Mouse (Mus musculus): ENCODE data around the gene Drc7.
A peak's percentile ranks its signal among the peaks of the same experiment; 100 is the strongest.

Gene Drc7

GRCm38 (mm10) chr8:95059812-95060533 is 5.1 kb downstream of the Drc7 start:
- no peak for DNase-seq (ENCODE audit: low read depth, low spot score)

- DNase-seq (ENCODE audit: low read depth, low spot score), result no peak
Observed at GRCm38 (mm10) chr8:95064531-95064930, 9.6 kb downstream of the Drc7 start.

- peak; percentile 61 for DNase-seq (ENCODE audit: low read depth, low spot score)
Observed at GRCm38 (mm10) chr8:95067582-95067981, 12.7 kb downstream of the Drc7 start.

GRCm38 (mm10) chr8:95075504-95075903 is 20.6 kb downstream of the Drc7 start:
- no peak for DNase-seq (ENCODE audit: low read depth, low spot score)

GRCm38 (mm10) chr8:95076151-95076550 is 21.2 kb downstream of the Drc7 start:
- DNase-seq (ENCODE audit: low read depth, low spot score), result no peak

DNA sequence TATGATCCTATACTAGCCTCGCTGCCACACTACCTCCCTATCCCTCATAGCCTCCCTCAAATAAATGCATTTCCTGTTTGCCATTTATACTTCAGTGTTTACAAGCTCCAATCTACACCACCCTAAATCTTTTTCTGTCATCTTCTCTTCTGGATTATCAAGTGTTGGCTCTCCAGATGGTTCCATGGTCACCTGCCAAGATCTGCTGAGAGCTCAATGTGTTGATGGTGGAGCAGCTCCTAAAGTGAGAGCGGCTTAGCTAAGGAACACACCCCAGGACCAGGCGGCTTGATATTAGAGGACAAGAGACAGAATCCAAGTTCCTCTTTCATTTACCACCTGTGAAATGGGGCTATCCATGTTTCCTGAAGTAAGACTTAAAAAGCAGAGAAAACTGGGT is 23.2 kb downstream of the Drc7 start:
- no peak for DNase-seq (ENCODE audit: low read depth, low spot score)

DNA sequence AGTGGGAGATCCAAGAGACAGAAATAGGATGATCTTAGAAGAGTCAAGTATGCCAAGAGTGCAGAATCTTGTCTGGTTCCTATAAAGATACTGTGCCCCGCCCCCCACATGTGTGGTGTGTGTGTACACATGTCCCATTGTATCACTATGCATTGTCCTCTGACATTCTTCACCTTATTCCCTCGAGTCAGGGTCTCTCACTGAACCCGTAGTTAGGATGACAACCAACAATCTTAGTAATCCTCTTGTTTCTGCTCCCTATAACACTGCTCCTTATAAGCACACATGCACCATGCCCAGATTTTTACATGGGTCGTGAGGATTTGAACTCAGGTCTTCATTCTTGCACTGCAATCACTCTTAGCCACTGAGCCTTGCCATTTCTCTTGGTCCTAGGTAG is 24.4 kb downstream of the Drc7 start:
- DNase-seq (ENCODE audit: low read depth, low spot score), result no peak

- DNase-seq (ENCODE audit: low read depth, low spot score), result peak; percentile 100
Observed at GRCm38 (mm10) chr8:95080381-95081341, 25.8 kb downstream of the Drc7 start, which contains the start of gene Katnb1. Katnb1 (plus strand) TSS chr8:95081186.

DNA sequence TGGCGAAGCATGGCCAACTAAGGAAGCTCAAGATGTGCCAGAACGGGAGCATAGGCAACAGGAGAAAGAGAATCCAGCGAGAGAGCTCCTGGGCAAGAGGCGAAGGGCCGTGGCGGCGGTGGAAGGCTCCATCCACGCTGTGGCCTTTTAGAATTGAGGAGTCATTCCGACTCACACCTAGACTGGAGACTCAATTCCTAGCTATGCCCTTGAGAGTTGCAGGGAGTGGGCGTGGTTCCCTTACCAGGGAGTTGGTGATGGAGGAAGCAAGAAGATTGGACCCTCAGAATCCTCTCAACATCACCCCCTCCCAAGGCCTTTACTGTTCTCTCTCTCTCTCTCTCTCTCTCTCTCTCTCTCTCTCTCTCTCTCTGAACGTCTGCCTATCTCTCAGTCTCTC is 26.7 kb downstream of the Drc7 start:
- DNase-seq (ENCODE audit: low read depth, low spot score), result no peak

DNA sequence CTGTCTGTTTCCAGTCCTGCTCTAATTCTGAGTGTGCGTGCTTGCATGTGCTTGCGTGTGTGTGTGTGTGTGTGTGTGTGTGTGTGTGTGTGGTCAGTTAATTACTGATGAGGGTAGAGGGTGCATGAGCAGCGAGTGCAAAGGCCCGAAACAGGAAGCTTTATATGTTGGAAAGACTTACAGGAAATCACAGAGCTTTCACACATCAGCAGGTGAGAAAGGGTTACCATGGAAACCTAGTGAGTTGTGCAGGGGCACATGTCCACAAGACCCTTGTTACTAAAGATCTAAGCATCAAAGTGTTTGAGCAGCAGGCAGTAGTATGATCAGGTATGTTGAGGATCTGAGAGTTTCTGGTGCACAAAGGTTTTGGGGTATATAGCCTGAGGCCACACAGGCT is 29.4 kb downstream of the Drc7 start:
- no peak for DNase-seq (ENCODE audit: low read depth, low spot score)

DNA sequence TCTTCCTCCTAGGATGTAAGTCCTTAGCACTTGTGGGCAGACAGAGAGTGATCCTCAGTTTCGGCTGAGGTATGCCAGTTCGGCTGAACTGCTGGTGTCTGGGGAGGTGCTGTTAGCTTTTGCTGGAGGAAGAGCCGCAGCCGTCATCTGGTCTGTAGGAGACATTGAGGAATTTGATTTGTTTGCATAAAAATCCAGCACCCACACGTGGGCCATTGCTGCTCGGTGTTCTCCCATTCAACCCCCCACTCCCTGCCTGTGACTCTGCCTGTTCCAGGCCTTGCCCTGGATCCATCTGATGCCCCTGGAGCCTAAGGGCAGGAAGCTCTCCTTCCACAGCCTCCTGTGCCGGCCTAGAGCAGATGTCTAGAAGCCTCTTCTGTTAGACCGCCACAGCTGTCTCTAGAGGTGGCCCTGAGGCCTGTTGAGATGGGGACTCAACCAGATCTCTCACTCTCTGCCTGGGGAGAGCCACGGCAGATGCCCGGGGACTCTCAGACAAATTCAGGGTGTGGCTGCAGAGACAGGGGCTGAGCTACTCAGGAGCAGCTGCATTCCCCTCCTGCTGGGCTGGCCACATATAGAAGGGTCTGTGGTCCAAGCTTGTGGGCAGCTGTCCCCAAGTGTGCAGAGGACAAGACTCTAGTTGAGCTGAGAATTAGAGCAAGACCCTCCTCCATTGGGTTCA is 30.0 kb downstream of the Drc7 start:
- no peak for DNase-seq (ENCODE audit: low read depth, low spot score)

GRCm38 (mm10) chr8:95085432-95086141 is 30.7 kb downstream of the Drc7 start:
- no peak for DNase-seq (ENCODE audit: low read depth, low spot score)

GRCm38 (mm10) chr8:95093574-95093973 is 38.7 kb downstream of the Drc7 start:
- no peak for DNase-seq (ENCODE audit: low read depth, low spot score)

- peak; percentile 43 for DNase-seq (ENCODE audit: low read depth, low spot score)
Observed at GRCm38 (mm10) chr8:95099009-95099408, 44.1 kb downstream of the Drc7 start.

GRCm38 (mm10) chr8:95101972-95102371 is 47.1 kb downstream of the Drc7 start:
- no peak for DNase-seq (ENCODE audit: low read depth, low spot score)

DNA sequence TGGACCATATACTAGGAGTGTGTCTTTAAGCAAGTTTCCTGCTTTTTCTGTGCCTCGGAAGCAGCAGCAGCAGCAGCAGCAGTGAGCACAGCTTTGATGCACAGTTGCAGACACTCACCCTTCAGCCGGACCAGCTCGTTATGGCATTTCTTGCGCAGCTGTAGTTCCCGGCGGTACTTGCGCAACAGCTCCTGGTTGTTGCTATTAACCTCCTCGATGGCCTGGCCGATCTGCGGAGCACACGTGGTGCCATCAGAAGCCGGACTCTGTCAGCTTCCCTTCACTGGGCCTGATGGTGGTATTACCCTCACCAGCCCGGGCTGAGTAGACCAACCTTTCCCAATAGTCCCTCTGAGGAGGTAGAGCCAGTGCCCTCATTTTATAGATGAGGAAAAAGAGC is 52.4 kb downstream of the Drc7 start:
- no peak for DNase-seq (ENCODE audit: low read depth, low spot score)

- no peak for DNase-seq (ENCODE audit: low read depth, low spot score)
Observed at GRCm38 (mm10) chr8:95112594-95112993, 57.7 kb downstream of the Drc7 start.

DNA sequence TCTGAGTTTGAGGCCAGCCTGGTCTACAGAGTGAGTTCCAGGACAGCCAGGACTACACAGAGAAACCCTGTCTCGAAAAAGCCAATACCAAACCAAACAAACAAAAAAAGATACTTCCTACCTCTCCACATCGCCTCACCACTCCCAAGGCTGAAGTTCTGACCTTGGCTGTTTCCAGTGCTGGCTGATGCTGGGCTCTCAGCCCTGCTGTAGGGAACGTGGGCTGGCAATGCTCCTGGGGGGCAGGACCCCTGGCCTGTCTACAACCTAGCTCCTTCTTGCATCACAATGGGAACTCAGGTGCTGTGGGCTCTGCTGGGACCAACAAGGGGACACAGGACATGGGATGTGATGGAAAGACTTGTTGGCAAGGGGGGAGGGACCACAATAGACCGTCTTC is 58.2 kb downstream of the Drc7 start:
- no peak for DNase-seq (ENCODE audit: low read depth, low spot score)

DNA sequence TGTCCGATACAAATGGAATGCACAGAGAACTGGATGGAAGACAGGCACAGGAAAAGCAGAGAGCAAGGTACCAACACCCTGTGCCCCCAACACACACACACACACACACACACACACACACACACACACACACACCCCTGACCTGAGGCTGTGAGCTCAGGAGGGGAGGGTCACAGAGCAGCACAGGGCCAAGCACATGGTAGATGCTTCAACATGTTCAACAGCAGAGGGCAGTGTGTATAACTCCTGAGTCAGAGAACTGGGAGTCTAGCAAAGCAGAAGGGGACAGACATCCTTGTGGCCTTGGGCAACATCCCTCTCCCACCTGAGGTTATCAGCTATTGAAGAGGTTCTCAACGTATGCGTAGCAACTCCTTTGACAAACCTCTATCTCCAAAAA is 58.8 kb downstream of the Drc7 start:
- peak; percentile 39 for DNase-seq (ENCODE audit: low read depth, low spot score)

DNA sequence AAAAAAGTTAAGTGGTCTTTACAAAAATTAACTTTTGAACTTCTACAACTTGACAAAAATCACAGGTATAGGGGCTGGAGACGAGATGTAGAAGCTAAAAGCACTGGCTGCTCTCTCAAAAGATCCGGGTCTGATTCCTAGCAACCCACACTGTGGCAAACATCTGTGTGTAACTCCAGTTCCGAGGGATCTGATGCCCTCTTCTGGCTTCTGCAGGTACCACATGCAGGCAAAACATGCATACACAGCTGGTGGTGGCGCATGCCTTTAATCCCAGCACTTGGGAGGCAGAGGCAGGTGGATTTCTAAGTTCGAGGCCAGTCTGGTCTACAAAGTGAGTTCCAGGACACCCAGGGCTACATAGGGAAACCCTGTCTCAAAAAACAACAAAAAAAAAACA is 68.6 kb downstream of the Drc7 start:
- peak; percentile 26 for DNase-seq (ENCODE audit: low read depth, low spot score)

GRCm38 (mm10) chr8:95126497-95126896 is 71.6 kb downstream of the Drc7 start:
- no peak for DNase-seq (ENCODE audit: low read depth, low spot score)
